Mouse (Mus musculus): ENCODE measurements at regions not wholly inside any gene's neighbourhood (a gene's known extent, or its start where the extent isn't known, plus 50 kb on each side); places are given as distances from the start of the nearest gene placed in this dataset.

DNA sequence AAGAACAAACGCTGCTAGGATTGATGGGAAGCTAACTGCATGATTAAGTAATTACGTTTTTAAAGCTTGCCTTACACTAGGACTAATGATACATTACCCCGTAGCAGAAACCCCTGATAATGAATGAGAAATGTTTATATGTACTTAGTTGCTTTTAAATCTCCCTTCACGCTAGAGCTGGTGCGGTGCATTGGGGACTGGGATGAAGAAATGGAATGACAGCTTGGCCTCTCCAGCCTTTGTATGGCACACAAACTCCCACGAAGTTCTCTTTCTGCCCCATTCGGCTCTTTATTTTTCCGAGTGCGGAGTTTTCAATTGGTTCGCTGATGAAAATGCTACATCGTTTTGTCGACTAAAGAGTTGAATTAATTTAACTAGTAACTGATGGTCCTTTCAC is 659.8 kb downstream of the Tfap2b start:
- 67% methylated on average over 12 of the region's 12 CpGs for WGBS
- no peaks in the 10 kb centered on the region for H3K27me3 ChIP-seq (ENCODE audit: control insufficient read depth, insufficient read depth, low read length)
- no peak overlapping the region for H3K4me2 ChIP-seq (replicated peaks; ENCODE audit: low read depth)
- H3K4me3 ChIP-seq (ENCODE audit: low read depth, low read length) = no peak overlapping the region
- no peak for DNase-seq (ENCODE audit: low spot score)
- H3K9ac ChIP-seq (ENCODE audit: low read length) = no peak overlapping the region
- no peaks in the 10 kb centered on the region for H3K9me3 ChIP-seq (ENCODE audit: control insufficient read depth, low read length)
- H3K27ac ChIP-seq (replicated peaks) = no peak overlapping the region
- no peaks in the 10 kb centered on the region for H3K4me1 ChIP-seq (replicated peaks; ENCODE audit: control insufficient read depth, insufficient read depth)
- no peak for TF ChIP-seq CTCF (IDR thresholded peaks at IDR 0.05; ENCODE audit: low read depth)
- no peak for TF ChIP-seq EP300 (optimal IDR thresholded peaks at IDR 0.05)
- no peaks in the 10 kb centered on the region for H3K36me3 ChIP-seq (ENCODE audit: control insufficient read depth, insufficient read depth, low read length)
- ATAC-seq (ENCODE audit: low FRiP score, low TSS enrichment) = no peak

DNA sequence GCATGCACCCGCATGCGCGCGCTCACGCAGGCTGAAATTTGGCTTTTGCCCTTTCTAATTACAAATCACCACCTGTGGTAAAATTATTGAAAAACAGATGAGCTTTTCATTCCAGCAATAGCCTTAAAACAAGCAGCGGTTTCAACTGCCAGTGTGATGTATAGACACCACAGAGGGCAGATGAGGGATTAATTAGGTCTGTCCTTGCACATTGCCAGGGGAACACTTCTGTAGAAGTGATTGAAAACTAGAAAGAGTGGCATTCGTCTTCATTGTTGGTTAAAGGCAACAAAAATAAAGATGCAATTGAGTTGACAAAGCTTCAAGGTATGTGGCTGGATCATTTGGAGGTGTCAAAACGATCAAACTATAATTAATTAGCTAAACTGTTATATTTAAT is 672.5 kb downstream of the Tfap2b start:
- WGBS = 55% methylated on average over 8 of the region's 8 CpGs

DNA sequence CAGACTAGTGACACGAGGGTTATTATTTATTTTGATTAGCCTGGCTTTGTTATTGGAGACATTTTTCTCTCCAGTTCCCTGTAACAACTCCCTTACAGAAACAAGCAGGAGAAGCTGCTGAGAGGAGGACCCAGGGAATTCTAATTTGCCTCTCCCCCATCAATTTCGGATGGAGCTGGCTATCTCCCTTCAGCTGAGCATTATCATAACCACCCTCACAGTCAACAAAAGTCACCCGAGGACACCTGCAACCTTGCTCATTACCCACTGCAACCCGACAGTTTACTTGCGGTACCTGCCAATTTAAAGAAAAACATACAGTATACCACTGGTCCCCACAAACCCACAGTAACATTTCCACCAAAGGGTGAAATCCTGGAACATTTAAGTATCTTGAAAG is 690.7 kb downstream of the Tfap2b start:
- Histone ChIP-seq H3K9me3 (ENCODE audit: control insufficient read depth, low read length) (no peaks in the 10 kb centered on the region), H3K27ac (replicated peaks) (no peak overlapping the region), H3K4me2 (replicated peaks; ENCODE audit: low read depth) (no peak overlapping the region), H3K4me3 (ENCODE audit: low read depth, low read length) (no peak overlapping the region), H3K36me3 (ENCODE audit: control insufficient read depth, insufficient read depth, low read length) (no peaks in the 10 kb centered on the region), H3K4me1 (replicated peaks; ENCODE audit: control insufficient read depth, insufficient read depth) (no peaks in the 10 kb centered on the region), H3K27me3 (ENCODE audit: control insufficient read depth, insufficient read depth, low read length) (no peaks in the 10 kb centered on the region), H3K9ac (ENCODE audit: low read length) (no peak overlapping the region)
- WGBS = 46% methylated on average over 5 of the region's 5 CpGs
- ATAC-seq (ENCODE audit: low FRiP score, low TSS enrichment) (no peak), DNase-seq (ENCODE audit: low spot score) (no peak)
- TF ChIP-seq EP300 (optimal IDR thresholded peaks at IDR 0.05) (no peak), CTCF (IDR thresholded peaks at IDR 0.05; ENCODE audit: low read depth) (no peak)

More for the DNA sequence above, 672.5 kb downstream of the Tfap2b start:
- no peak overlapping the region for H3K4me3 ChIP-seq (ENCODE audit: low read depth, low read length)
- H3K36me3 ChIP-seq (ENCODE audit: control insufficient read depth, insufficient read depth, low read length) = no peaks in the 10 kb centered on the region
- no peaks in the 10 kb centered on the region for H3K9me3 ChIP-seq (ENCODE audit: control insufficient read depth, low read length)
- no peaks in the 10 kb centered on the region for H3K4me1 ChIP-seq (replicated peaks; ENCODE audit: control insufficient read depth, insufficient read depth)
- no peak overlapping the region for H3K9ac ChIP-seq (ENCODE audit: low read length)
- ATAC-seq (ENCODE audit: low FRiP score, low TSS enrichment) (no peak), DNase-seq (ENCODE audit: low spot score) (no peak)
- H3K27ac ChIP-seq (replicated peaks) = no peak overlapping the region
- no peak overlapping the region for H3K4me2 ChIP-seq (replicated peaks; ENCODE audit: low read depth)
- TF ChIP-seq EP300 (optimal IDR thresholded peaks at IDR 0.05) = no peak
- no peaks in the 10 kb centered on the region for H3K27me3 ChIP-seq (ENCODE audit: control insufficient read depth, insufficient read depth, low read length)

DNA sequence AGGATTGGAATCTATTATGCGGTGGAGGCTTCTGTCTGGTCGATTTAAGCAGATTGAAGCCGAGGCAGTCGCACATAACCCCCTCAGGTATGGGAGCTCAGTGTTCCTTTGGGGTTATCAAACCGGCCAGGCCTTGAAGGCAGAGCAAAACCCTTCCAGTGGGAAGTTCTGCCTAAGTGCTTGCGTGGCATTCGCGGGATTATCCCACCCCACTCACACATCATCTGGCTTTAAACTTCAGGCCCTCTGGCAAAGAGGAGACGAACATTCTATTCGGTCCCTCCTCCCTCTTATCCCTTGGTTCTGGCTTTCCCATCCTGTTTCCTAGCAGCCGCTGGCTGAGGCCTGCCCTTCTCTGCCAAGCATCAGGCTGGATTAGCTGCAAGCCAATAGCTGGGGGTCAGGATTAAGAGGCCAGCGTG is 691.2 kb downstream of the Tfap2b start:
- Histone ChIP-seq H3K36me3 (ENCODE audit: control insufficient read depth, insufficient read depth, low read length) (no peaks in the 10 kb centered on the region), H3K4me2 (replicated peaks; ENCODE audit: low read depth) (no peak overlapping the region), H3K4me1 (replicated peaks; ENCODE audit: control insufficient read depth, insufficient read depth) (no peaks in the 10 kb centered on the region), H3K27ac (replicated peaks) (no peak overlapping the region), H3K4me3 (ENCODE audit: low read depth, low read length) (no peak overlapping the region), H3K9ac (ENCODE audit: low read length) (no peak overlapping the region), H3K27me3 (ENCODE audit: control insufficient read depth, insufficient read depth, low read length) (no peaks in the 10 kb centered on the region), H3K9me3 (ENCODE audit: control insufficient read depth, low read length) (no peaks in the 10 kb centered on the region)
- no peak for ATAC-seq (ENCODE audit: low FRiP score, low TSS enrichment)
- no peak for DNase-seq (ENCODE audit: low spot score)
- 42% methylated on average over 12 of the region's 12 CpGs for WGBS
- TF ChIP-seq EP300 (optimal IDR thresholded peaks at IDR 0.05) = no peak
- TF ChIP-seq CTCF (IDR thresholded peaks at IDR 0.05; ENCODE audit: low read depth) = no peak

DNA sequence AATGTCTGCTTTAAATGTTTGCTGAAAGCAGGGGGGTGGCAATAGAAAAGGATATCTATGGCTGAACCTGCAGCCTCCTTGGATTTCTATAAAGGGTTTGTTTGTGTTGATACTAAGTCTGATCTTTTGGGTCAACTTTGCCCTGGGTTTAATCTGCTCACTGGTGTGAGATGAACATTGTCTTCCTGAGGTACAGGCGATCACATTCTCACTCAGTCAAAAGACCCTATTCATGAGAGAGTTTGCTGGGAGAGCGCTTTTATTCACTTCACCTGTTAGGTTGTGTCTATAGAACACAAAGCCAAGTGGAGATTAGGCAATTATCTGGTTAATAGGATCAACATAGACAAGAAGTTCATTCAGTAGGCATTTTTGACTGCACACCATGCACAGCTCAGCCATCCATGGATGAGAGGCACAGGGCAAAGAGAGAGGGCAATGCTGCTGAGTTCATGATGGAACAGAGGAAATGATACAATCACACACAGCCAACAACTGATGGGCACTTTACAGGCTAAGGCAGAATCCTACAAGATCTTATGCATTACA is 692.3 kb downstream of the Tfap2b start:
- DNase-seq (ENCODE audit: low spot score) (no peak), ATAC-seq (ENCODE audit: low FRiP score, low TSS enrichment) (no peak)
- no peaks in the 10 kb centered on the region for H3K27me3 ChIP-seq (ENCODE audit: control insufficient read depth, insufficient read depth, low read length)
- no peak overlapping the region for H3K9ac ChIP-seq (ENCODE audit: low read length)
- H3K9me3 ChIP-seq (ENCODE audit: control insufficient read depth, low read length) = no peaks in the 10 kb centered on the region
- H3K4me1 ChIP-seq (replicated peaks; ENCODE audit: control insufficient read depth, insufficient read depth) = no peaks in the 10 kb centered on the region
- no peaks in the 10 kb centered on the region for H3K36me3 ChIP-seq (ENCODE audit: control insufficient read depth, insufficient read depth, low read length)
- no peak overlapping the region for H3K4me2 ChIP-seq (replicated peaks; ENCODE audit: low read depth)
- TF ChIP-seq EP300 (optimal IDR thresholded peaks at IDR 0.05) = no peak
- TF ChIP-seq CTCF (IDR thresholded peaks at IDR 0.05; ENCODE audit: low read depth) = no peak
- 54% methylated on average over 2 of the region's 2 CpGs for WGBS
- no peak overlapping the region for H3K27ac ChIP-seq (replicated peaks)
- H3K4me3 ChIP-seq (ENCODE audit: low read depth, low read length) = no peak overlapping the region

DNA sequence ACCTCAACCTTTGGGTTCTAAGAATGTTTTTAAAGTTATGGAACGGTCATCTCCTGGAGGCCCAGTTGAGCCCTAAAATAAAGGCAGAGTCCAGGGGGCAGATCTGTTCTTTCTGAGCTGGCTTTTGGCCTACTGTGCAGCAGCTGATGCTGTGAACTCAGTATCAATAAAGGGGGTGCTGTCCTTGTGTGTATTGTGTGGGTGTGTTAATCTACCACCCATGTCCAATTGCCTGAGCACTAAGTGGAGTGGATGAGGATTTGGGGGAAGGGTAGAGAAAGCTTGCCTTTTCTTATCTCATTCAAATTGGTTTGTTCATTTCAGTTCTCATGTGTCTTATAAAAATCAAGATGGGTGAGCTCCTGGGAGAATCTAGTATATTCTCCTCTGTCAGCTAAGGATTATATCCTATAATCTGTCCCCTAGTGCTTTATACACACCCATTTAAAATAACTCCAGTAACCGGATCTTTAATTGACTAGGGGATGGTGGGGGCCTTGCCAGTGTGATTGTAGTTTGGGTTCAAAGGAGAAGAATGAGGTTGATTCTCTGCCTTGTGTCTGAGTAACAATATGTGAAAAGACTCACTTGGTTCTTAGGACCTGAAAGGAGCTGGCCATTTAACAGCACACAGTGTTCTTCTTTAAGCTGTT is 703.6 kb downstream of the Tfap2b start:
- TF ChIP-seq CTCF (IDR thresholded peaks at IDR 0.05; ENCODE audit: low read depth) (no peak), EP300 (optimal IDR thresholded peaks at IDR 0.05) (no peak)
- no peak overlapping the region for H3K9ac ChIP-seq (ENCODE audit: low read length)
- WGBS = 78% methylated on average over 2 of the region's 2 CpGs
- no peak for DNase-seq (ENCODE audit: low spot score)
- ATAC-seq (ENCODE audit: low FRiP score, low TSS enrichment) = no peak
- no peak overlapping the region for H3K4me2 ChIP-seq (replicated peaks; ENCODE audit: low read depth)
- no peaks in the 10 kb centered on the region for H3K27me3 ChIP-seq (ENCODE audit: control insufficient read depth, insufficient read depth, low read length)
- no peak overlapping the region for H3K27ac ChIP-seq (replicated peaks)
- no peaks in the 10 kb centered on the region for H3K9me3 ChIP-seq (ENCODE audit: control insufficient read depth, low read length)
- no peaks in the 10 kb centered on the region for H3K36me3 ChIP-seq (ENCODE audit: control insufficient read depth, insufficient read depth, low read length)
- H3K4me1 ChIP-seq (replicated peaks; ENCODE audit: control insufficient read depth, insufficient read depth) = no peaks in the 10 kb centered on the region
- no peak overlapping the region for H3K4me3 ChIP-seq (ENCODE audit: low read depth, low read length)
